In genomic region chr4:154333300-154333699, GRCm38 (mm10) we compare ENCODE assay signal across 11 mouse cellular contexts. TPM values are rescaled to one million over a fixed set of nuclear protein-coding genes. Genes with fewer than 3 reads are reported as not detected.
DNase-seq lines count a peak whose midpoint lies in the region; ATAC-seq lines count a peak whose summit lies in the region.
"Had no signal": no experiment of that assay in that cellular context is flagged by ENCODE, and none has a peak within 500 bp of the region (broad histone marks: within the 10 kb centered on the region; RNA-seq: fewer than 3 reads in every experiment).

No protein-coding gene starts in this region.

- ATAC-seq in midbrain, embryonic 16.5 days = no peak
- ATAC-seq in midbrain, embryonic 13.5 days = no peak
- no peak for ATAC-seq in heart, embryonic 13.5 days (ENCODE audit: extremely low read depth, insufficient number of reproducible peaks, low FRiP score, low TSS enrichment)
- no peak for ATAC-seq in neural tube, embryonic 15.5 days (ENCODE audit: low FRiP score)
- ATAC-seq in kidney, embryonic 16.5 days (ENCODE audit: low FRiP score, low TSS enrichment) = no peak
- ATAC-seq: midbrain, embryonic 15.5 days had no signal

- no peak overlapping the region for H3K27ac ChIP-seq in midbrain, embryonic 16.5 days (ENCODE audit: low read length)
- H3K27ac ChIP-seq in midbrain, embryonic 13.5 days = no peak overlapping the region
- peak overlapping the region; percentile 36; the same call in 1 of the 2 replicates for H3K27ac ChIP-seq in heart, embryonic 13.5 days (replicated peaks)
- peak overlapping the region; percentile 39; the same call in 1 of the 2 replicates for H3K27ac ChIP-seq in neural tube, embryonic 15.5 days (replicated peaks)
- H3K27ac ChIP-seq in kidney, embryonic 16.5 days (ENCODE audit: low read length) = no peak overlapping the region
- H3K27ac ChIP-seq: liver, embryonic 14.5 days; midbrain, embryonic 15.5 days had no signal

- no peaks in the 10 kb centered on the region; the same call in 1 of the 2 replicates for H3K27me3 ChIP-seq in midbrain, embryonic 16.5 days (ENCODE audit: control insufficient read depth, insufficient read depth, low read depth, low read length)
- peaks cover 19% of the 10 kb centered on the region; the same call in 1 of the 2 replicates for H3K27me3 ChIP-seq in midbrain, embryonic 13.5 days
- H3K27me3 ChIP-seq in heart, embryonic 13.5 days (replicated peaks) = peaks cover 43% of the 10 kb centered on the region
- H3K27me3 ChIP-seq in neural tube, embryonic 15.5 days (replicated peaks) = peaks cover 41% of the 10 kb centered on the region
- H3K27me3 ChIP-seq in kidney, embryonic 16.5 days (ENCODE audit: insufficient read depth, low read length) = peaks cover 75% of the 10 kb centered on the region
- H3K27me3 ChIP-seq: midbrain, embryonic 15.5 days had no signal

- H3K4me2 ChIP-seq in midbrain, embryonic 16.5 days (ENCODE audit: low read length) = no peak overlapping the region
- H3K4me2 ChIP-seq in midbrain, embryonic 13.5 days (replicated peaks) = no peak overlapping the region
- no peak overlapping the region for H3K4me2 ChIP-seq in heart, embryonic 13.5 days
- no peak overlapping the region for H3K4me2 ChIP-seq in neural tube, embryonic 15.5 days
- no peak overlapping the region for H3K4me2 ChIP-seq in kidney, embryonic 16.5 days (replicated peaks; ENCODE audit: low read depth, low read length)
- H3K4me2 ChIP-seq: midbrain, embryonic 15.5 days had no signal

- 74% methylated on average over 8 of the region's 8 CpGs for WGBS in midbrain, embryonic 16.5 days
- WGBS in midbrain, embryonic 13.5 days = 78% methylated on average over 8 of the region's 8 CpGs
- WGBS in heart, embryonic 13.5 days = 69% methylated on average over 8 of the region's 8 CpGs
- 24% methylated on average over 8 of the region's 8 CpGs for WGBS in neural tube, embryonic 15.5 days
- WGBS in kidney, embryonic 16.5 days = 24% methylated on average over 8 of the region's 8 CpGs

- DNase-seq in lung, adult 18-20 months = peak; percentile 69 to 81
- DNase-seq in embryo, embryonic 10 days (ENCODE audit: low spot score) = no peak
- DNase-seq: kidney, postnatal 10 days had no signal

- H3K4me3 ChIP-seq in midbrain, embryonic 16.5 days (ENCODE audit: low read depth, low read length) = no peak overlapping the region
- no peak overlapping the region for H3K4me3 ChIP-seq in midbrain, embryonic 13.5 days (replicated peaks)
- no peak overlapping the region for H3K4me3 ChIP-seq in heart, embryonic 13.5 days
- H3K4me3 ChIP-seq in neural tube, embryonic 15.5 days (replicated peaks) = no peak overlapping the region
- no peak overlapping the region for H3K4me3 ChIP-seq in kidney, embryonic 16.5 days (ENCODE audit: low read length)
- H3K4me3 ChIP-seq: erythroblast, embryonic 14.5 days; midbrain, embryonic 15.5 days had no signal

- no peaks in the 10 kb centered on the region for H3K9me3 ChIP-seq in midbrain, embryonic 16.5 days (replicated peaks; ENCODE audit: control insufficient read depth, low read length, poor library complexity, severe bottlenecking)
- H3K9me3 ChIP-seq in midbrain, embryonic 13.5 days = no peaks in the 10 kb centered on the region
- H3K9me3 ChIP-seq in heart, embryonic 13.5 days = no peaks in the 10 kb centered on the region
- H3K9me3 ChIP-seq in neural tube, embryonic 15.5 days (replicated peaks) = no peaks in the 10 kb centered on the region
- H3K9me3 ChIP-seq in kidney, embryonic 16.5 days (ENCODE audit: low read length) = no peaks in the 10 kb centered on the region
- H3K9me3 ChIP-seq: midbrain, embryonic 15.5 days had no signal

- peak overlapping the region; percentile 2; the same call in 1 of the 2 replicates for H3K9ac ChIP-seq in midbrain, embryonic 16.5 days (ENCODE audit: low read depth, low read length)
- H3K9ac ChIP-seq in midbrain, embryonic 13.5 days (replicated peaks) = no peak overlapping the region
- peak overlapping the region; percentile 29 for H3K9ac ChIP-seq in heart, embryonic 13.5 days
- H3K9ac ChIP-seq in neural tube, embryonic 15.5 days (replicated peaks) = no peak overlapping the region
- H3K9ac ChIP-seq in kidney, embryonic 16.5 days (replicated peaks; ENCODE audit: low read length) = no peak overlapping the region; the same call in 1 of the 2 replicates
- H3K9ac ChIP-seq: liver, embryonic 14.5 days; midbrain, embryonic 15.5 days had no signal

- H3K36me3 ChIP-seq in midbrain, embryonic 16.5 days (ENCODE audit: control insufficient read depth, insufficient read depth, low read length) = no peaks in the 10 kb centered on the region
- no peaks in the 10 kb centered on the region for H3K36me3 ChIP-seq in midbrain, embryonic 13.5 days
- H3K36me3 ChIP-seq in heart, embryonic 13.5 days = peaks cover 11% of the 10 kb centered on the region; the same call in 1 of the 2 replicates
- no peaks in the 10 kb centered on the region for H3K36me3 ChIP-seq in neural tube, embryonic 15.5 days
- H3K36me3 ChIP-seq in kidney, embryonic 16.5 days (ENCODE audit: insufficient read depth, low read length) = no peaks in the 10 kb centered on the region
- H3K36me3 ChIP-seq: midbrain, embryonic 15.5 days had no signal

- H3K4me1 ChIP-seq in midbrain, embryonic 16.5 days (ENCODE audit: control insufficient read depth, insufficient read depth, low read length) = peaks cover 12% of the 10 kb centered on the region
- peaks cover 44% of the 10 kb centered on the region for H3K4me1 ChIP-seq in midbrain, embryonic 13.5 days (replicated peaks)
- peaks cover 68% of the 10 kb centered on the region for H3K4me1 ChIP-seq in heart, embryonic 13.5 days
- H3K4me1 ChIP-seq in neural tube, embryonic 15.5 days = peaks cover 76% of the 10 kb centered on the region
- H3K4me1 ChIP-seq in kidney, embryonic 16.5 days (ENCODE audit: insufficient read depth, low read length) = peaks cover 55% of the 10 kb centered on the region

RNA-seq across cellular contexts. Expression of gene B230104I21Rik, which starts 2.6 kb away (rescaled TPM):
- 0.25 TPM in 1 of 2 replicates, not detected in the other for polyA plus RNA-seq in midbrain, embryonic 16.5 days (2015; fragmentation: Nextera tagmentation; extraction: Ambion mirVana)
- 0.24 TPM in 1 of 2 replicates, not detected in the other for polyA plus RNA-seq in midbrain, embryonic 13.5 days (2015; fragmentation: Nextera tagmentation; extraction: Ambion mirVana)
- not detected in 2 replicates for polyA plus RNA-seq in heart, embryonic 13.5 days (2015; fragmentation: Nextera tagmentation; extraction: Ambion mirVana)
- polyA plus RNA-seq in neural tube, embryonic 15.5 days (2015; fragmentation: Nextera tagmentation; extraction: Ambion mirVana) = not detected in 2 replicates
- polyA plus RNA-seq in kidney, embryonic 16.5 days (2015; fragmentation: Nextera tagmentation; extraction: Ambion mirVana) = 0.37 TPM in 1 of 2 replicates, not detected in the other
- polyA plus RNA-seq: erythroblast, embryonic 14.5 days; liver, embryonic 14.5 days; midbrain, embryonic 15.5 days had no signal

RNA-seq across cellular contexts. Expression of gene Arhgef16, which starts 31.8 kb away (rescaled TPM):
- polyA plus RNA-seq in midbrain, embryonic 16.5 days (2015; fragmentation: Nextera tagmentation; extraction: Ambion mirVana) = 1.1 and 1.6 TPM in 2 replicates
- 0.18 and 0.32 TPM in 2 replicates for polyA plus RNA-seq in midbrain, embryonic 13.5 days (2015; fragmentation: Nextera tagmentation; extraction: Ambion mirVana)
- 2.3 and 2.5 TPM in 2 replicates for polyA plus RNA-seq in heart, embryonic 13.5 days (2015; fragmentation: Nextera tagmentation; extraction: Ambion mirVana)
- 0.91 and 9.6 TPM in 2 replicates for polyA plus RNA-seq in neural tube, embryonic 15.5 days (2015; fragmentation: Nextera tagmentation; extraction: Ambion mirVana)
- polyA plus RNA-seq in kidney, embryonic 16.5 days (2015; fragmentation: Nextera tagmentation; extraction: Ambion mirVana) = 44.2 and 44.3 TPM in 2 replicates

Comparison
In these comparisons a context has a peak if more than half of its experiments do, and no peak if none do; other contexts are left out.
1. H3K9ac ChIP-seq: peak in midbrain, embryonic 16.5 days (single experiment) and heart, embryonic 13.5 days (single experiment); none in midbrain, embryonic 13.5 days (single experiment), neural tube, embryonic 15.5 days (single experiment) and kidney, embryonic 16.5 days (single experiment).
2. H3K27ac ChIP-seq: peak in heart, embryonic 13.5 days (single experiment) and neural tube, embryonic 15.5 days (single experiment); none in midbrain, embryonic 16.5 days (single experiment), midbrain, embryonic 13.5 days (single experiment) and kidney, embryonic 16.5 days (single experiment).